In the genomic region with DNA sequence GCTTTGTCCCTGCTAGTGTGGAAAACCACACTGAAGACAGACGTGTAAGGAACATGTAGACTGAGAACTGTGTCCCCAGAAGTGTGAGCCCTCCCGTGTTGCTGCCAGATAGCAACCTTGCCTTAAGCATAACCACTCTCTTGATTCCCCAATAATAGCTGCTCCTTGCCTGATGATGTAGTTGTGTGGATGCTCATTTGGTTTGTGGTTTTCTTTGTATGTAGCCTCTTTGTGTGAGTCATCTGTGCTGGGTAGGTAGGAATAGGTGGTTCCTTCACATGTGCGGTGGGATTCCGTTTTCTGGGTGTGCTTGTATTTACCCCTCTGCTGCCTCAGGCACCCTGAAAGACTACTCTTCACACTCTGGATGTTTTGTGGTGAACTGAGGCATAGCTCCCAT, we compare ENCODE assay signal across 17 mouse cellular contexts. TPM values are rescaled to one million over a fixed set of nuclear protein-coding genes. Genes with fewer than 3 reads are reported as not detected.
DNase-seq lines count a peak whose midpoint lies in the region; ATAC-seq and TF ChIP-seq lines count a peak whose summit lies in the region.
"Had no signal": no experiment of that assay in that cellular context is flagged by ENCODE, and none has a peak within 500 bp of the region (broad histone marks: within the 10 kb centered on the region; RNA-seq: fewer than 3 reads in every experiment).

No protein-coding gene starts in this region.

- no peak overlapping the region for H3K9ac ChIP-seq in embryonic facial prominence, embryonic 14.5 days (ENCODE audit: low read depth, low read length)
- no peak overlapping the region for H3K9ac ChIP-seq in hindbrain, postnatal 0 days (replicated peaks; ENCODE audit: low read length)
- H3K9ac ChIP-seq in hindbrain, embryonic 16.5 days (ENCODE audit: low read depth, low read length), result no peak overlapping the region
- no peak overlapping the region for H3K9ac ChIP-seq in ES-Bruce4 (ENCODE audit: low read depth, poor library complexity, severe bottlenecking)
- H3K9ac ChIP-seq: forebrain, embryonic 15.5 days; hindbrain, embryonic 13.5 days had no signal

- peaks cover 32% of the 10 kb centered on the region for H3K4me1 ChIP-seq in embryonic facial prominence, embryonic 14.5 days (ENCODE audit: control insufficient read depth, insufficient read depth, low read length)
- H3K4me1 ChIP-seq in embryonic facial prominence, embryonic 10.5 days, result peaks cover 37% of the 10 kb centered on the region
- peaks cover 38% of the 10 kb centered on the region for H3K4me1 ChIP-seq in hindbrain, postnatal 0 days (ENCODE audit: insufficient read depth, low read length)
- H3K4me1 ChIP-seq in hindbrain, embryonic 16.5 days (ENCODE audit: control insufficient read depth, insufficient read depth, low read depth, low read length), result peaks cover 28% of the 10 kb centered on the region
- peaks cover 23% of the 10 kb centered on the region for H3K4me1 ChIP-seq in ES-Bruce4 (ENCODE audit: control insufficient read depth, insufficient read depth, low read length)

- H3K27ac ChIP-seq in embryonic facial prominence, embryonic 14.5 days (replicated peaks; ENCODE audit: low read depth, low read length), result 0 out of 2 replicates have a peak overlapping the region, but pooled peaks have one; percentile 80
- H3K27ac ChIP-seq in embryonic facial prominence, embryonic 10.5 days (replicated peaks), result no peak overlapping the region
- H3K27ac ChIP-seq in hindbrain, postnatal 0 days, result peak overlapping the region; percentile 65; the same call in 1 of the 2 replicates
- no peak overlapping the region for H3K27ac ChIP-seq in hindbrain, embryonic 16.5 days (ENCODE audit: low read depth, low read length)
- H3K27ac ChIP-seq in ES-Bruce4 (ENCODE audit: insufficient read depth, low read length), result peak overlapping the region; percentile 21; the same call in 1 of the 2 replicates

- no peak overlapping the region for H3K4me3 ChIP-seq in embryonic facial prominence, embryonic 14.5 days (ENCODE audit: low read depth, low read length)
- H3K4me3 ChIP-seq in embryonic facial prominence, embryonic 10.5 days, result no peak overlapping the region
- no peak overlapping the region for H3K4me3 ChIP-seq in hindbrain, postnatal 0 days (ENCODE audit: low read length)
- no peak overlapping the region for H3K4me3 ChIP-seq in hindbrain, embryonic 16.5 days (ENCODE audit: low read length)
- no peak overlapping the region for H3K4me3 ChIP-seq in ES-Bruce4 (ENCODE audit: low read depth, low read length)
- H3K4me3 ChIP-seq: forebrain, embryonic 15.5 days; hindbrain, embryonic 13.5 days had no signal

- no peak for TF ChIP-seq EP300 in ES-Bruce4 (IDR thresholded peaks at IDR 0.05; ENCODE audit: insufficient read depth, low read depth, low read length)

- no peaks in the 10 kb centered on the region for H3K27me3 ChIP-seq in embryonic facial prominence, embryonic 14.5 days (replicated peaks; ENCODE audit: control insufficient read depth, insufficient read depth, low read length)
- H3K27me3 ChIP-seq in embryonic facial prominence, embryonic 10.5 days (replicated peaks; ENCODE audit: low read depth, poor library complexity, severe bottlenecking), result no peaks in the 10 kb centered on the region
- H3K27me3 ChIP-seq in hindbrain, postnatal 0 days (ENCODE audit: insufficient read depth, low read length), result no peaks in the 10 kb centered on the region
- no peaks in the 10 kb centered on the region for H3K27me3 ChIP-seq in hindbrain, embryonic 16.5 days (replicated peaks; ENCODE audit: control insufficient read depth, insufficient read depth, low read length)
- no peaks in the 10 kb centered on the region for H3K27me3 ChIP-seq in ES-Bruce4 (ENCODE audit: control insufficient read depth, insufficient read depth, low read length, poor library complexity, severe bottlenecking)
- H3K27me3 ChIP-seq: forebrain, embryonic 15.5 days; hindbrain, embryonic 13.5 days had no signal

- H3K4me2 ChIP-seq in embryonic facial prominence, embryonic 14.5 days (ENCODE audit: low read depth, low read length), result no peak overlapping the region
- H3K4me2 ChIP-seq in hindbrain, postnatal 0 days (ENCODE audit: low read depth, low read length), result no peak overlapping the region
- H3K4me2 ChIP-seq in hindbrain, embryonic 16.5 days (ENCODE audit: low read length), result no peak overlapping the region
- H3K4me2 ChIP-seq: forebrain, embryonic 15.5 days; hindbrain, embryonic 13.5 days had no signal

- no peak for ATAC-seq in embryonic facial prominence, embryonic 14.5 days (ENCODE audit: low read depth)
- no peak for ATAC-seq in hindbrain, postnatal 0 days
- ATAC-seq in hindbrain, embryonic 16.5 days, result no peak
- ATAC-seq: inflammation-experienced regulatory T-cells, adult 6 months; intestine, postnatal 0 days had no signal

- no peak for DNase-seq in embryonic facial prominence, embryonic 14.5 days (ENCODE audit: low spot score)
- no peak for DNase-seq in embryonic facial prominence, embryonic 10.5 days (ENCODE audit: low spot score)
- DNase-seq in hindbrain, postnatal 0 days (ENCODE audit: low spot score), result no peak
- DNase-seq in 3T3-L1 (ENCODE audit: low read depth, low spot score), result peak; percentile 39
- DNase-seq in retina, postnatal 1 day, result no peak
- DNase-seq in right cerebral cortex, postnatal 4 days, result no peak
- DNase-seq: adrenal gland, postnatal 25 days; cerebellum, postnatal 36 days; gastrocnemius, postnatal 14 days; heart, postnatal 10 days; heart, postnatal 4 days had no signal

- WGBS in embryonic facial prominence, embryonic 14.5 days, result 84% methylated on average over 4 of the region's 4 CpGs
- WGBS in embryonic facial prominence, embryonic 10.5 days, result 87% methylated on average over 4 of the region's 4 CpGs
- 96% methylated on average over 4 of the region's 4 CpGs for WGBS in hindbrain, postnatal 0 days
- WGBS in hindbrain, embryonic 16.5 days, result 91% methylated on average over 4 of the region's 4 CpGs

- no peaks in the 10 kb centered on the region for H3K36me3 ChIP-seq in embryonic facial prominence, embryonic 14.5 days (ENCODE audit: control insufficient read depth, insufficient read depth, low read length)
- H3K36me3 ChIP-seq in embryonic facial prominence, embryonic 10.5 days (replicated peaks), result peaks cover 5% of the 10 kb centered on the region; the same call in 1 of the 2 replicates
- no peaks in the 10 kb centered on the region for H3K36me3 ChIP-seq in hindbrain, postnatal 0 days (ENCODE audit: insufficient read depth, low read length)
- no peaks in the 10 kb centered on the region for H3K36me3 ChIP-seq in hindbrain, embryonic 16.5 days (ENCODE audit: control insufficient read depth, insufficient read depth, low read length)
- H3K36me3 ChIP-seq in ES-Bruce4 (ENCODE audit: control insufficient read depth, insufficient read depth, low read length, poor library complexity, severe bottlenecking), result no peaks in the 10 kb centered on the region
- H3K36me3 ChIP-seq: forebrain, embryonic 15.5 days; hindbrain, embryonic 13.5 days had no signal

- no peak for TF ChIP-seq CTCF in hindbrain, postnatal 0 days (IDR thresholded peaks at IDR 0.05; ENCODE audit: low read depth)
- no peak for TF ChIP-seq CTCF in ES-Bruce4 (IDR thresholded peaks at IDR 0.05; ENCODE audit: low read depth, low read length)

- no peak for TF ChIP-seq POLR2A in ES-Bruce4 (IDR thresholded peaks at IDR 0.05; ENCODE audit: insufficient read depth, low read length)

- no peaks in the 10 kb centered on the region for H3K9me3 ChIP-seq in embryonic facial prominence, embryonic 14.5 days (ENCODE audit: control insufficient read depth, low read length)
- no peaks in the 10 kb centered on the region for H3K9me3 ChIP-seq in embryonic facial prominence, embryonic 10.5 days
- H3K9me3 ChIP-seq in hindbrain, postnatal 0 days (ENCODE audit: low read length), result no peaks in the 10 kb centered on the region
- H3K9me3 ChIP-seq in hindbrain, embryonic 16.5 days (ENCODE audit: control insufficient read depth, low read length), result no peaks in the 10 kb centered on the region
- H3K9me3 ChIP-seq in ES-Bruce4 (replicated peaks; ENCODE audit: control insufficient read depth, insufficient read depth, low read length, poor library complexity, severe bottlenecking), result no peaks in the 10 kb centered on the region
- H3K9me3 ChIP-seq: forebrain, embryonic 15.5 days; hindbrain, embryonic 13.5 days had no signal

RNA-seq across cellular contexts. Expression of a gene that starts 49.4 kb away (rescaled TPM):
- 19.0 and 22.4 TPM in 2 replicates for polyA plus RNA-seq in embryonic facial prominence, embryonic 14.5 days (2014; fragmentation: Nextera tagmentation; extraction: Ambion mirVana)
- 16.5 and 17.3 TPM in 2 replicates for polyA plus RNA-seq in embryonic facial prominence, embryonic 10.5 days (2016; fragmentation: Nextera tagmentation; extraction: Ambion mirVana)
- total RNA-seq in hindbrain, postnatal 0 days (2014; rRNA removed), result 91.3 and 94.0 TPM in 2 replicates
- 13.7 and 14.4 TPM in 2 replicates for polyA plus RNA-seq in hindbrain, postnatal 0 days (2015; fragmentation: Nextera tagmentation; extraction: Ambion mirVana)
- 14.8 and 18.6 TPM in 2 replicates for polyA plus RNA-seq in hindbrain, embryonic 16.5 days (2015; fragmentation: Nextera tagmentation; extraction: Ambion mirVana)
- 35.0 and 37.0 TPM in 2 replicates for polyA plus RNA-seq in ES-Bruce4 (2011; ENCODE audit: insufficient read depth, insufficient read length, low read depth, missing spikeins)

Comparison
In these comparisons a context has a peak if more than half of its experiments do, and no peak if none do; other contexts are left out.
1. H3K27ac ChIP-seq: peak in embryonic facial prominence, embryonic 14.5 days (single experiment), hindbrain, postnatal 0 days (single experiment) and ES-Bruce4 (single experiment); none in embryonic facial prominence, embryonic 10.5 days (single experiment) and hindbrain, embryonic 16.5 days (single experiment).